Mouse (Mus musculus) gastrocnemius, postnatal 10 days (tissue): ENCODE measurements at regions not wholly inside any gene's neighbourhood (a gene's known extent, or its start where the extent isn't known, plus 50 kb on each side); places are given as distances from the start of the nearest gene placed in this dataset.

Source experiments
- DNase-seq: peaks from one replicate; pipeline ENCODE4 v3.0.0; 2021; ENCODE audit warnings: mixed read lengths

DNA sequence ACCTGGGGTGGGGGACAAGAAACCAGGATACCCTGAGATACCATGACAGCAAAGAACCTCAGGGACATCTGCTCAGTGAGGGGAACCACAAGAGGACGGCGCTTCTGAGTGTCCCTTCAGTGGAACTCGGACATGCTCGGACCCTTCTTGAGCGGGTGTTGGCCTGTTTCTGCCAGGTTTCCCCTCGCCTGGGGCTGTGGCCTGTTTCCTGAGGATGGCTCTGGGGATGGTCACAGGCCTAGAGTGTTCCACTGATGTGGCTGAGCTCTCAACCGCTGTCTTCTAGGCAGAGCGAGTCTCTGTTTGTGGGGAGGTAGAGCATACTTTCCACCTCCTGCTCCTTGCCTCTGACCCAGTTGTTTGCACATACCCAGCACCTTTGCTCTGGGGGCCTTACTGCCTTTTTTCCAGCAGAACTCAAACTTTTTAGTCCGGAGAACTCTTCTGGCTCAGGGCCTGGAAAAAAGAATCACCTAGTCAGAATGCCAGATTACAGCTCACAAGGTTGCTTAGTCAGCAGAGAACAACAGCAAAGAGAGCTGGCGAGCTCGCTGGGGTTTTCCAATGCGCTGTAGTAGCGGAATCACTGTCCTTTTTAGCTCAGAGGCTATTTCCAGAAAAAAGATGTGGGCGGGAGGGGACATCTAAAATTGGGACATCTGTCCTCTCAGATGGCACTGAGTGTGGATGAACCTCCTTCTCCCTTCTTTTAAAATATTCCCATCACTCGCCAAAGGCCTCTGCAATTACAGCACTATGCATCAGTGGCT is 65.3 kb downstream of the Med10 start:
- no peak for DNase-seq

DNA sequence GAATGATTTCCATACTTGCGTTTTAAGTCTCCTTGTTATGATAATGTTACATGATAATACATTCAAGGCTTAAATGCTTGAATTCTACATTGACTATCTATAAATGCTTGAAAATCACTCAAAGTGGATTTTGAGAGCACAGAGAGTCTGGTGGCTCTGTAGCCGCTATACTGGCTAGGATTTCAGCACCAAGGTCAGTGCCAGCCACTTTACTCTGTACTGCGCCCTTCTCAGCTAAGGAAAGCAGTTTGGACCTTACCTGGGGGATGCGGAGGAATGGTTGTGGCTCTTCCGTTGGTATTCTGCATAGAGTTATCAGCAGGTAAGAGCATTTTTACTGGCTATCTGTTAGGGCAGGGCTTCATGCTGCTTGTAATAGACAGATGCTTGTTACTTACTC is 94.3 kb downstream of the Med10 start:
- peak; percentile 5 for DNase-seq

GRCm38 (mm10) chr13:69901139-69901538 is 98.9 kb downstream of the Med10 start:
- no peak for DNase-seq

- no peak for DNase-seq
These were observed 104.8 kb downstream of the Med10 start for GRCm38 (mm10) chr13:69906802-69907537.

DNA sequence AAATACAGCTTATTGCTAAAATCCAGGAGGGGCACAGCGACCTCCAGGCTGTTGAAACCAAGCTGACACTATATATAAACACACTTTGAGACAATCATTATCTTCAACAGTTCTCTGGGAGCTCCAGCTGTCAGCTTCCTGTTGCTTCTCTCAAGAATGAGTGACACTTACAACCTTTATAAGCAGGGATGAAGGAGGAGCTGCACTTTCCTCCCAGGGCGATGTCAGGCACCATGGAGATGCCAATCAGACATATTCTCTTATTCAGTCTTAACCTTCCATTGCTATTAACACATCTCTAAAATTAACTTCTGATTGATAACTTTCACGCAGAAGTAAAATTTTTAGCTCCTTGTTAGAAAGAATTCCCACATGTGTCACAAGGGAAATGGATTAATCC is 113.6 kb downstream of the Med10 start:
- no peak for DNase-seq

- no peak for DNase-seq
These were observed 130.7 kb downstream of the Med10 start for GRCm38 (mm10) chr13:69932695-69933550.

- no peak for DNase-seq
These were observed 131.3 kb downstream of the Med10 start for GRCm38 (mm10) chr13:69933551-69933845.

DNA sequence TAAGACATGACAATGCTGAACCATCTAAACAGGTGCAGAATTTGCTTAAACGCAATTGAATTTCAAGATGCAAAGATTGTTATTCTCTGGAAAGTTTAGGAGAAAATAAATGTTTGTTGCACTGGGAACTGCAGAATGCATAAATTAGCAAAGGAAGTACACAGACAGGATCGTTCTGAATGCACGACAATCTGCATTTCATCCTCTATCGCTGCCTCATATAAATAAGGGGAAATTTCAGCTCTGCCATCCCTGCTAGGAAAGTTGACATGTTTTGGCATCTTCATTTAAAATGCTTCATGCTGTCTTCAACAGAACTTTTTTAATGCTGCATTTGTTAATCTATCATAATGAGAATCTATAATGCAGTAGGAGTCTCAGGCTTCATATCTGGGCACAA is 137.6 kb downstream of the Med10 start:
- no peak for DNase-seq

GRCm38 (mm10) chr13:69944651-69945050 is 142.5 kb downstream of the Med10 start:
- no peak for DNase-seq

- DNase-seq: no peak
These were observed 144.4 kb downstream of the Med10 start for GRCm38 (mm10) chr13:69946615-69947014.

- DNase-seq: no peak
These were observed 149.9 kb downstream of the Med10 start for GRCm38 (mm10) chr13:69952061-69952460.

GRCm38 (mm10) chr13:69954171-69954570 is 152.0 kb downstream of the Med10 start:
- DNase-seq: no peak

- DNase-seq: no peak
These were observed 153.3 kb downstream of the Med10 start for GRCm38 (mm10) chr13:69955503-69955902.

GRCm38 (mm10) chr13:69963944-69964343 is 161.7 kb downstream of the Med10 start:
- DNase-seq: no peak

DNA sequence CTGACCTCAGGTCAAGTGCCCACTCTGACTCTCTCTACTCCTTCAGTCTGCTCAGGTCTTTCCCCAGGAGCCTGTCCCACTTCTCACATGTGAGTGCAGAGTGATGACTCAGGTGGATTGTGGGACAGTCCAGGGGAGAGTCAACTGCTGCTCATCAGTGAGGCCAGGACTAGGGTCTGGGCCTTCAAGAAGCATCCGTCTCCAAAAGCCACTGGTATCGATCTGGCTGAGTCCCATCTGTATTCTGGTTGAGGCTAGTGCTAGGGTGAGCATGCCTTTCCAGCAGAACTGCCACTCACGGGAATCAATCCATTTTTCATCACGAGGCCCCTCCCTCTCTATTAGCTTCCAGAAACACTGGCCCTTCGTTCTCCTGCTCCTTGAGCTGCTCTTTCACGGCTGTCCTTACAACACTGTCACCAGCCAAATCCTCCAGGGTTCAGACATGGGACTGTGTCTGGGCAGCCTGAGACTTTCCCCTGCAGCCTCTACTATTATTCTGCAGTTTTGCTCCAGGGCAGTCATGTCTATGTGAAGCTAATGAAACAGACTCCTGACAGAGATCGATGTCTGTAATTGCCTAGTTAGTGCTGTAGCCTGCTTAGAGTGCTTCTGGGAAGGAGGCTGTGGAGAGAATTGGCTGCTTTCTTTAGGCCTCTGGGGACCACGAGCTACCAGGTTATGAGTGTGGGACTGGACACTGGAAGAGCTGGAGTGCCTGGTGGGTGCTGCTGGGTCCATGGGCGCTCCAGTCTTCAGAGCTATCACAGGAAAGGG is 169.3 kb downstream of the Med10 start:
- DNase-seq: no peak

- DNase-seq: no peak
These were observed 172.6 kb downstream of the Med10 start for GRCm38 (mm10) chr13:69974835-69975234.

GRCm38 (mm10) chr13:69984159-69984558 is 182.0 kb downstream of the Med10 start:
- DNase-seq: no peak

DNA sequence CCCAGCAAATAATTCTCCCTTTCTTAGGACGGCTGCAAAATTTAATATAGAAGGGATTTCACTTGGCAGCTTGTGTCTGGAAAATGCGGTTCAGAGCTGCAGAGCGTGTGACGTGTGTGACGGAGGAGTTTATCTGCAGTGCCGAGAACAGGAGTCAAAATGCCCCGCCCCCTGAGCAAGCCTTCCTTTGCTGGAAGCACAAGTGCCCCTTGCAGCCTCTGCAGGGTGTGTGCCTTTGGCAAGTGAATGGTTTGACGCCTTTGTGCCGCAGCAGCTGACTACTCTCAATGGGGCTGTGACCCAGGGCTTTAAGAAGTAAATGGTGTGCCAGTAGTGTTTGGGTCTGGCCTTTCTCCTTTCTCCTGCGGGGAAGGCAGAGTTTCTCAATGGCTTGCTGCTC is 185.0 kb downstream of the Med10 start:
- peak; percentile 9 for DNase-seq

- no peak for DNase-seq
These were observed 186.1 kb downstream of the Med10 start for GRCm38 (mm10) chr13:69988319-69988718.

GRCm38 (mm10) chr13:69991253-69991891 is 189.2 kb downstream of the Med10 start:
- peak; percentile 66 for DNase-seq

DNA sequence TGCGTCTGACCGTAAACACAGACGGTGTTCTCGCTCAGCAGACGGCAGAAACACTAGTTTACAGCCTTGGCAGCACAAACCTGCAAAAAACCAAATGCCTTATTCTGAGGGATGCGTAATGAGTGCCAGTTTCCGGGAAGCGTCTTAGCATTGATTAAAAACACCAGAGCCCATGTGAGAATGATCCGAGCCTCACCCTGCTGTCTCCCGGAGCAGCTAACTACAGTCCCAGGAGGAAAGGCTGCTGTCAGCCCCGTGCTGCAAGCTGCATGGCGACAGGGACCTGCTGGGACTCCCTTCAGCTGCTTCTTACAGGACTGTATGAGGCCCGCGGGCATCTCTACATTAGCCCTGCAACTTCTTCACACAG is 189.7 kb downstream of the Med10 start:
- DNase-seq: no peak

GRCm38 (mm10) chr13:70003591-70003990 is 201.4 kb downstream of the Med10 start:
- no peak for DNase-seq
